Mouse (Mus musculus): ENCODE measurements around the gene Spsb3. TPM values are rescaled to one million over a fixed set of nuclear protein-coding genes. Genes with fewer than 3 reads are reported as not detected.

Spsb3 gene
- polyA plus RNA-seq, 1 experiment from 2014 or later, result 46.1 TPM

GRCm38 (mm10) chr17:24874989-24875388 is 11.5 kb upstream of the Spsb3 start:
- 85% methylated on average over 8 of the region's 8 CpGs for WGBS
- no peak overlapping the region for H3K9ac ChIP-seq (replicated peaks)
- no peak overlapping the region for H3K27ac ChIP-seq
- no peak for ATAC-seq (ENCODE audit: insufficient number of reproducible peaks, insufficient read depth, low FRiP score, low TSS enrichment, low read depth)
- no peaks in the 10 kb centered on the region; the same call in 1 of the 2 replicates for H3K27me3 ChIP-seq
- peaks cover 7% of the 10 kb centered on the region for H3K4me1 ChIP-seq (replicated peaks)
- H3K4me2 ChIP-seq, result no peak overlapping the region
- no peaks in the 10 kb centered on the region for H3K36me3 ChIP-seq
- H3K9me3 ChIP-seq, result no peaks in the 10 kb centered on the region
- no peak overlapping the region for H3K4me3 ChIP-seq (replicated peaks)

GRCm38 (mm10) chr17:24877336-24878116 is 8.9 kb upstream of the Spsb3 start:
- H3K4me3 ChIP-seq (replicated peaks), result no peak overlapping the region
- peaks cover 2% of the 10 kb centered on the region for H3K36me3 ChIP-seq
- peaks cover 7% of the 10 kb centered on the region for H3K4me1 ChIP-seq (replicated peaks)
- peak overlapping the region; percentile 42 for H3K9ac ChIP-seq (replicated peaks)
- 56% methylated on average over 10 of the region's 10 CpGs for WGBS
- no peaks in the 10 kb centered on the region for H3K9me3 ChIP-seq
- H3K27ac ChIP-seq, result no peak overlapping the region
- no peaks in the 10 kb centered on the region; the same call in 1 of the 2 replicates for H3K27me3 ChIP-seq
- no peak overlapping the region for H3K4me2 ChIP-seq
- no peak for ATAC-seq (ENCODE audit: insufficient number of reproducible peaks, insufficient read depth, low FRiP score, low TSS enrichment, low read depth)

- Histone ChIP-seq H3K27ac (no peak overlapping the region), H3K9me3 (no peaks in the 10 kb centered on the region), H3K27me3 (no peaks in the 10 kb centered on the region; the same call in 1 of the 2 replicates), H3K4me3 (replicated peaks) (no peak overlapping the region), H3K4me2 (no peak overlapping the region), H3K9ac (replicated peaks) (peak overlapping the region; percentile 42; the same call in 1 of the 2 replicates), H3K4me1 (replicated peaks) (peaks cover 7% of the 10 kb centered on the region), H3K36me3 (peaks cover 8% of the 10 kb centered on the region)
- ATAC-seq (ENCODE audit: insufficient number of reproducible peaks, insufficient read depth, low FRiP score, low TSS enrichment, low read depth), result no peak
- WGBS, result 25% methylated on average over 5 of the region's 5 CpGs
Measured at GRCm38 (mm10) chr17:24878117-24878397, 8.4 kb upstream of the Spsb3 start.

DNA sequence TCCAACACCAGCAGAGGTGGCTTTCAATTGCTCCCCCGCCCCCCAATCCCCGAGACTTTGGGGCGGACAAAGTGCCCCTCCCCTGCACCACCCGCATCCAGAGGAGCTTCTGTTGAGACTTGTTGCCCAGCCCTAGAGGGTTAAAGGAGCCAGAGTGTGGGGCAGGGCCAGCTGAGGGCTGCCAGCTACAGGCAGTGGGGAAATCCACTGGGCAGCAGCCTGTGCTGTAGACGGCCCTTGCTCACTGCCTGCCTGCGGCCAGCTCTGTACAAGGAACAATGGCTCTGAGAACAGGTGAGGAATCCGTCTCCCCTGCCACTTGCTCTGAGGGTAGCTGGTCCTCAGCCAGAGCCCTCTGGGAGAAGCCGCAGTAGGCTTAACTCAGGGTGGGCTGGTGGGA is 7.9 kb upstream of the Spsb3 start:
- ATAC-seq (ENCODE audit: insufficient number of reproducible peaks, insufficient read depth, low FRiP score, low TSS enrichment, low read depth), result no peak
- Histone ChIP-seq H3K9ac (replicated peaks) (no peak overlapping the region; the same call in 1 of the 2 replicates), H3K9me3 (no peaks in the 10 kb centered on the region), H3K4me1 (replicated peaks) (peaks cover 7% of the 10 kb centered on the region), H3K27ac (no peak overlapping the region), H3K36me3 (peaks cover 12% of the 10 kb centered on the region), H3K27me3 (no peaks in the 10 kb centered on the region; the same call in 1 of the 2 replicates), H3K4me2 (no peak overlapping the region), H3K4me3 (replicated peaks) (no peak overlapping the region)
- 77% methylated on average over 8 of the region's 8 CpGs for WGBS

GRCm38 (mm10) chr17:24881738-24882440 is 4.6 kb upstream of the Spsb3 start:
- H3K27ac ChIP-seq, result peak overlapping the region; percentile 20; the same call in 1 of the 2 replicates
- H3K4me2 ChIP-seq, result no peak overlapping the region
- H3K27me3 ChIP-seq, result no peaks in the 10 kb centered on the region; the same call in 1 of the 2 replicates
- H3K4me3 ChIP-seq (replicated peaks), result no peak overlapping the region
- H3K36me3 ChIP-seq, result peaks cover 18% of the 10 kb centered on the region
- no peak for ATAC-seq (ENCODE audit: insufficient number of reproducible peaks, insufficient read depth, low FRiP score, low TSS enrichment, low read depth)
- peaks cover 14% of the 10 kb centered on the region for H3K4me1 ChIP-seq (replicated peaks)
- 51% methylated on average over 7 of the region's 7 CpGs for WGBS
- H3K9me3 ChIP-seq, result no peaks in the 10 kb centered on the region
- no peak overlapping the region for H3K9ac ChIP-seq (replicated peaks)

- H3K27ac ChIP-seq, result no peak overlapping the region
- ATAC-seq (ENCODE audit: insufficient number of reproducible peaks, insufficient read depth, low FRiP score, low TSS enrichment, low read depth), result no peak
- H3K9ac ChIP-seq (replicated peaks), result no peak overlapping the region
- peaks cover 25% of the 10 kb centered on the region for H3K36me3 ChIP-seq
- no peak overlapping the region for H3K4me2 ChIP-seq
- no peak overlapping the region for H3K4me3 ChIP-seq (replicated peaks)
- 92% methylated on average over 6 of the region's 6 CpGs for WGBS
- H3K27me3 ChIP-seq, result no peaks in the 10 kb centered on the region
- H3K4me1 ChIP-seq (replicated peaks), result peaks cover 22% of the 10 kb centered on the region
- no peaks in the 10 kb centered on the region for H3K9me3 ChIP-seq
Measured at GRCm38 (mm10) chr17:24884391-24884790, 2.1 kb upstream of the Spsb3 start.

DNA sequence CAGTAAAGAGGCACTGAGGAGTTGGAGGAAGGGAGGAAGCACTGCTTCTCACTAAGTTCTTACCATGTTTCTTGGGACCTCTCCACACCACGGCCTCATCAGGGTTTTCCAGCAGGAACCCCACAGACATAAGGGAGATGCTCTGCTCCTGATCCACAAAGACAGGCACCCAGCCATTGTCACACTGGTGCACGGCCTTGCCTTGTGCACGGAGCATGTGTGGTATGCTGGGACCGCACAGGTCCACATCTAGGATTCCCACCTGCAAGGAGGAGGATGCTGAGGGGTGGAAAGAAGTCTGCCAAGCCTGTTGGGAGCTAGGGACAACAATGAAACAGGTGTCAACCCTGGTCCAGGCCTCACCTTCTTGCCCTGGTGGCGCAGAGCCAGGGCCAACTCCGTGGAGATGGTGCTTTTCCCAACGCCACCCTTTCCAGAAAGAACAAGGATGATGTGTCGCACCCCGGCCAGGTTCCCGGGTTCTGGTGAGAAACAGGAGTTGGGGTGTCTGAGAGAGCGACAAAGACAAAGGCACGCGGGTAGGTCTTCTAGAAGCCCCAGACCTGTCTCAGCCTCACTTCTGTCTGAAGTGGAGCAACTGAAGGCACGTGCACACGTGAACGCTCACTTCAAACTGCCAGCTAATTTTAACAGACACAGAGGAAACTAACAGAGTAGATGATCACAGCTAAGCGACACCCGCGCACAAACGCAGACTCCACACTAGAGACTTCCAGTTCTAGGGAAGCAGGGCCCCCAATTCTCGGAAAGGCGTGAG is 898 bp upstream of the Spsb3 start:
- H3K27ac ChIP-seq, result no peak overlapping the region
- peaks cover 31% of the 10 kb centered on the region for H3K36me3 ChIP-seq
- no peak for ATAC-seq (ENCODE audit: insufficient number of reproducible peaks, insufficient read depth, low FRiP score, low TSS enrichment, low read depth)

GRCm38 (mm10) chr17:24886932-24887271 is 459 bp downstream of the Spsb3 start:
- H3K9me3 ChIP-seq, result no peaks in the 10 kb centered on the region
- H3K36me3 ChIP-seq, result peaks cover 45% of the 10 kb centered on the region
- H3K4me3 ChIP-seq (replicated peaks), result peak overlapping the region; percentile 88
- ATAC-seq (ENCODE audit: insufficient number of reproducible peaks, insufficient read depth, low FRiP score, low TSS enrichment, low read depth), result peak; percentile 4; the same call in 1 of the 2 replicates
- H3K4me2 ChIP-seq, result peak overlapping the region; percentile 93
- H3K4me1 ChIP-seq (replicated peaks), result peaks cover 22% of the 10 kb centered on the region
- H3K27me3 ChIP-seq, result no peaks in the 10 kb centered on the region
- peak overlapping the region; percentile 59; the same call in 1 of the 2 replicates for H3K27ac ChIP-seq
- peak overlapping the region; percentile 81 for H3K9ac ChIP-seq (replicated peaks)
- WGBS, result 2% methylated on average over 18 of the region's 18 CpGs

More for the DNA sequence above, 898 bp upstream of the Spsb3 start:
- Histone ChIP-seq H3K9me3 (no peaks in the 10 kb centered on the region), H3K4me3 (replicated peaks) (peak overlapping the region; percentile 88), H3K27me3 (no peaks in the 10 kb centered on the region), H3K4me2 (peak overlapping the region; percentile 93), H3K9ac (replicated peaks) (peak overlapping the region; percentile 63), H3K4me1 (replicated peaks) (peaks cover 22% of the 10 kb centered on the region)
- 25% methylated on average over 22 of the region's 22 CpGs for WGBS

DNA sequence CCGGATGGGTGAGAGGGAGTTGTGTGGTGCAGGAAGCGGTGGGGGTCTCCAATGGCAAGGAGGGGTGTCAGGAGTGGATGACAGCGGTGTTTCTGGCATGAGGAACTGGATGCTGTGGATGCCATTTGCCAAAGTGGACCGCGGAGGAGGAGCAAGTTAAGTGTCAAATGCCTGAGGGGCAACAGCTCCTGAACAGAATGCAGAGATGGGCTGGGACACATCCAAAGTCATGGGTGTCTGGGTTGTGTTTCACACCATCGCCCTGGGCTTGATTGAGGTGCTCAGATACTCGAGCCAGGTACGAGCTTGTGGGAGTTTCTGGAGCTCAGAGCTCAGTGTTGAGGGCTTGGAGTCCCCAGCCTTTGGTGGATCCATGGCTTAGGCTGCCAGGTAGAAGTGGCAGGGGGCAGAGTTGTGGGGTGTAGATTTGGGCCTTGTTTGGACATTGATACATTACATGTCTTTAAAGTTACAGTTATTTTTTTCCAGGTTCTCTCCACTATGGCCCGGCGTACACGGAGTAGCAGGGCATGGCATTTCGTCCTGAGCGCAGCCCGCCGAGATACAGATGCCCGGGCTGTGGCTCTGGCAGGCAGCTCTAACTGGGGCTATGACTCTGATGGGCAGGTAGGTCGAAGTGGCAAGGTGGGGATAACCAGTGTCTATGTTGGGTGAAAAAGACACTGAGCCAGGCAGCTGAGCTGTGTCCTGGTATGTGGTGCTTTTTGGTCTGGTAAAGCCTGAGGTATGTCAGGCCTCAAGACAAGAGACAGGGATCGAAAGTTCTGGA is 1.0 kb downstream of the Spsb3 start:
- Histone ChIP-seq H3K27ac (0 out of 2 replicates have a peak overlapping the region, but pooled peaks have one; percentile 59), H3K9ac (replicated peaks) (peak overlapping the region; percentile 81), H3K4me3 (replicated peaks) (peak overlapping the region; percentile 88), H3K9me3 (no peaks in the 10 kb centered on the region), H3K4me2 (peak overlapping the region; percentile 93), H3K27me3 (no peaks in the 10 kb centered on the region), H3K36me3 (peaks cover 49% of the 10 kb centered on the region), H3K4me1 (replicated peaks) (peaks cover 22% of the 10 kb centered on the region)
- ATAC-seq (ENCODE audit: insufficient number of reproducible peaks, insufficient read depth, low FRiP score, low TSS enrichment, low read depth), result no peak
- WGBS, result 65% methylated on average over 18 of the region's 18 CpGs

- no peak overlapping the region for H3K4me3 ChIP-seq (replicated peaks)
- no peak overlapping the region for H3K27ac ChIP-seq
- no peaks in the 10 kb centered on the region for H3K9me3 ChIP-seq
- peaks cover 49% of the 10 kb centered on the region for H3K36me3 ChIP-seq
- 91% methylated on average over 3 of the region's 3 CpGs for WGBS
- no peak overlapping the region for H3K4me2 ChIP-seq
- H3K4me1 ChIP-seq (replicated peaks), result peaks cover 28% of the 10 kb centered on the region
- no peaks in the 10 kb centered on the region for H3K27me3 ChIP-seq
- no peak overlapping the region for H3K9ac ChIP-seq (replicated peaks)
- no peak for ATAC-seq (ENCODE audit: insufficient number of reproducible peaks, insufficient read depth, low FRiP score, low TSS enrichment, low read depth)
Measured at GRCm38 (mm10) chr17:24888862-24889261, 2.4 kb downstream of the Spsb3 start.
